Mouse (Mus musculus): ENCODE measurements at regions not wholly inside any gene's neighbourhood (a gene's known extent, or its start where the extent isn't known, plus 50 kb on each side); places are given as distances from the start of the nearest gene placed in this dataset.
"Not testable (repeated sequence)": the region's sequence is repeated elsewhere in the genome, so short reads cannot be mapped to it uniquely, and the experiment has no call there.

DNA sequence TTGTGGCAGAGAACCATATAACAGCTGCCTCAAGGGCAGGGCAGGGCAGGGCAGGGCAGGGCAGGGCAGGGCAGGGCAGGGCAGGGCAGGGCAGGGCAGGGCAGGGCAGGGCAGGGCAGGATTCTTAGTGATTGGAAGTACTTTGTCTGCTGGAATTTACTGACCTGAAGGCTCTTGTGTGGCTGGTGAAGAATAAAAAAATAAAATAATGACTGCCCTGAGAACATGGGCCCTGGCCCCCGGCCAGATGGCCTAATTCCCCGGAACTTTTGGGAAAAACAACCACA lies 169.3 kb downstream of the Qk start:
- H3K27ac ChIP-seq; DNase-seq (ENCODE audit: low spot score); H3K4me3 ChIP-seq; H3K27me3 ChIP-seq (ENCODE audit: low read depth, poor library complexity, severe bottlenecking); H3K36me3 ChIP-seq; H3K4me1 ChIP-seq; H3K9me3 ChIP-seq (replicated peaks): not testable (repeated sequence)
- 83% methylated on average over 2 of the region's 2 CpGs for WGBS

DNA sequence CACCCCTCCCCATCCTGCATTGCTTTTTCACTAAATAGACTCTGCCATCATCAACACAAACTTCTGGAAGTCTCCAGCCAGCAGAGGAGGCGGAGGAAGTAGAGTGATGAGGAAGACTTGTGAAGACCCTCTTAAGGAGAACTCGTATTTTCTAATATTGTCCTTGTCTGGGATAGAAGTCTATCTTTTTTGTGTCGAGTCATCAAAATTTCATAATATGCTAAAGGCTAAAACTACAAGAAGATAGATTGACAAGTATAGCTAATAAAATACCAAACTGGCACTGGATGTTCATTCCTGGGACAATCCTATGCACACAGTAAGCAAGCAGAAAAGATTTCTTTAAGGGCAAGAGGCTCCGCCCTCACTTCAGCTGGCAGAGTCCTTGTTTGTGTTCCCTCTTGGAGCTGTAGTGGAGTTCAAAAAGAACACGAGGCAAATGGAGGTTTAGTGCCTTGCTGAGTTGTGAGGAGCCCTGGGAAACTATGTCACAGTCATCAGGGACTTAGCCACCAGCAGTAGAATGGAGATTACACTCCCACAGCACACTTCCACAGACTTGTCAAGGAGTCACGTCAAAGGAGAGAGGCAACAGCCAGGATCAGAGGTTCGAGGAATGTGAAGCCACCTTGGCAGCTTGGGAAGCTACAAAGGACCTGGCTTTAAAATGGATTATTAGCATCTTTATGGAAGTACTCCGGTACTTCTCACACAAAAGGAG lies 169.8 kb downstream of the Qk start:
- no peaks in the 10 kb centered on the region for H3K9me3 ChIP-seq (replicated peaks)
- H3K36me3 ChIP-seq, result no peaks in the 10 kb centered on the region
- H3K27me3 ChIP-seq (ENCODE audit: low read depth, poor library complexity, severe bottlenecking), result no peaks in the 10 kb centered on the region
- no peak for DNase-seq (ENCODE audit: low spot score)
- no peak overlapping the region for H3K27ac ChIP-seq
- peaks cover 3% of the 10 kb centered on the region; the same call in 1 of the 2 replicates for H3K4me1 ChIP-seq
- H3K4me3 ChIP-seq, result no peak overlapping the region
- 72% methylated on average over 8 of the region's 8 CpGs for WGBS

DNA sequence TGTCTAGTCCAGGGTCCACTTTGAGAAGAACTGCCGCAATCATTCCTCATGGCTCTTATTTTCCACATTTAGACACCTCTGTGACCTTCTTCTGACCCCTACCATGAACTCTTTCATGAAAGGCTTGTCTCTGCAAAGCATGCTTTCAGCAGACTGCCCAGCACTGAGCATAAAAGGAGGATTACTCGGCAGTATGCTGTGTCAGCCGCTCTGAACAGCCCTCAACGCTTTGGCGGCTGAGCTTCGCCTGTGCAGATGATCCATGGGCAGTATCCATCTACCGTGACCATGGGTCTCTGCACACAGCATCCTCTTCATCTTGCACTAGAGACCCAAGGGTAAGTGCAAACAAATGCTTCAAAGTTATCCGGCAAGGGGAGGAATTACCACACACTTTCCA lies 172.5 kb downstream of the Qk start:
- no peak for DNase-seq (ENCODE audit: low spot score)
- Histone ChIP-seq H3K4me1 (peaks cover 3% of the 10 kb centered on the region; the same call in 1 of the 2 replicates), H3K4me3 (no peak overlapping the region), H3K27ac (no peak overlapping the region), H3K27me3 (ENCODE audit: low read depth, poor library complexity, severe bottlenecking) (no peaks in the 10 kb centered on the region), H3K36me3 (no peaks in the 10 kb centered on the region), H3K9me3 (replicated peaks) (no peaks in the 10 kb centered on the region; the same call in 1 of the 2 replicates)
- WGBS, result 80% methylated on average over 8 of the region's 8 CpGs

DNA sequence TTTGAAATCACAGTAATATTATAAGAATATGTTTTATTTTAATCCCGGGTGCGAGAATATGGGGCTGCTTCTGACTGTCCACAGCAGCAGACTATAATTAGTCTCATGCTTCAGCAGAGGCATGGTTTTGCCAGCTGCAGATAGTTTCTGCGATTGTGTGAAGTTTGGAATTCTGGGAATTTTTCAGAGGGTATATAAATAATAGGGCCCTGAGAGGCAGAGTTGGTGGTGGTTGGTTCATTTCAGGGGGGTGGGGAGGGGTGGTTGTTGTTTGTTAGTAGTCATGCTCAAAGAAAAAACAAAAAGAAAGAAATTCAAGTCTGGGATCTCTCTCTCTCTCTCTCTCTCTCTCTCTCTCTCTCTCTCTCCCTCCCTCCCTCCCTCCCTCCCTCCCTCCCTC lies 173.1 kb downstream of the Qk start:
- Histone ChIP-seq H3K4me1 (peaks cover 3% of the 10 kb centered on the region; the same call in 1 of the 2 replicates), H3K36me3 (no peaks in the 10 kb centered on the region), H3K9me3 (replicated peaks) (no peaks in the 10 kb centered on the region; the same call in 1 of the 2 replicates), H3K27me3 (ENCODE audit: low read depth, poor library complexity, severe bottlenecking) (no peaks in the 10 kb centered on the region), H3K27ac (no peak overlapping the region), H3K4me3 (no peak overlapping the region)
- no peak for DNase-seq (ENCODE audit: low spot score)
- WGBS, result 85% methylated on average over 3 of the region's 3 CpGs

DNA sequence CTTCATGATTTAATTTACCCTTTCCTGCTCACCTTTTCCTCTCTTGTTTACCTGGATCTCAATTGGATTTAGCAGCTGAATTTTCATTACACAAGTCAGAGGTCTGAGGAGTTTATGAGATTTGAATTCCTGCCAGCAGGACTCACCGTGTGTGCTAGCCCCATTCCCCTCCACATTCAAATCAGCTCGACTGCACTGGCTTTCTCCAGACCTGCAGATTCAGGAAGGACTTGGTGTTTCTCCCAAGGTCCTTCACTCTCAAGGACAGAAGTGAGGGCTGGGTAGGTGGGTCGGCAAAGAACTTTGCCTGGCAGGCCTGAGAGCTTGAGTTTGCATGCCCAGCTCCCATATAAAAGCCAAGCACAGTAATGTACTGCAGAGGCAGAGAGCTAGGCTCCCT lies 180.8 kb downstream of the Qk start:
- DNase-seq (ENCODE audit: low spot score), result no peak
- WGBS, result 66% methylated on average over 3 of the region's 3 CpGs
- H3K27ac ChIP-seq, result no peak overlapping the region

DNA sequence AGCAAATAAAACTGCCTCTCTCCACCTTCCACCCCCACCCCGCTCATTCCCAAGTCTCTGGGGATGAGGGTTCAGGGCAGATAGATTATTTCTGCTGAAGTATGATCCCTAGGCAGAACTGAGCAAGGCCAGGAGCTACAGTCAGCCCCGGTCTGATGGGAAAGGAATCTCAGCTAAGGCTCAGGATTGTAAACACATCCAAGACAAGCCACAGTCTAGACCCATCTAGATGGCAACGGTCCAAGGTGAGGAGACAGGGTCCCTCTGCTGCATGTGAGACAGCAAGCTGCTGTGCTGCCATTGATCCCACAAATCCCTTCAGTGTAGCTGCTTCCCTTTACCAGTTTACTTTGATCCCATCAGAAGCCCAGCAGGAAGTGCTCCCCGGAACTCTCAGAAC lies 181.3 kb downstream of the Qk start:
- no peaks in the 10 kb centered on the region for H3K36me3 ChIP-seq
- 77% methylated on average over 4 of the region's 4 CpGs for WGBS
- H3K9me3 ChIP-seq (replicated peaks), result no peaks in the 10 kb centered on the region; the same call in 1 of the 2 replicates
- no peak for DNase-seq (ENCODE audit: low spot score)
- H3K27me3 ChIP-seq (ENCODE audit: low read depth, poor library complexity, severe bottlenecking), result no peaks in the 10 kb centered on the region
- H3K4me3 ChIP-seq, result no peak overlapping the region
- no peak overlapping the region for H3K27ac ChIP-seq
- H3K4me1 ChIP-seq, result no peaks in the 10 kb centered on the region

More for the DNA sequence above, 180.8 kb downstream of the Qk start:
- no peak overlapping the region for H3K4me3 ChIP-seq
- H3K27me3 ChIP-seq (ENCODE audit: low read depth, poor library complexity, severe bottlenecking), result no peaks in the 10 kb centered on the region
- H3K9me3 ChIP-seq (replicated peaks), result no peaks in the 10 kb centered on the region; the same call in 1 of the 2 replicates
- no peaks in the 10 kb centered on the region for H3K36me3 ChIP-seq
- no peaks in the 10 kb centered on the region for H3K4me1 ChIP-seq

DNA sequence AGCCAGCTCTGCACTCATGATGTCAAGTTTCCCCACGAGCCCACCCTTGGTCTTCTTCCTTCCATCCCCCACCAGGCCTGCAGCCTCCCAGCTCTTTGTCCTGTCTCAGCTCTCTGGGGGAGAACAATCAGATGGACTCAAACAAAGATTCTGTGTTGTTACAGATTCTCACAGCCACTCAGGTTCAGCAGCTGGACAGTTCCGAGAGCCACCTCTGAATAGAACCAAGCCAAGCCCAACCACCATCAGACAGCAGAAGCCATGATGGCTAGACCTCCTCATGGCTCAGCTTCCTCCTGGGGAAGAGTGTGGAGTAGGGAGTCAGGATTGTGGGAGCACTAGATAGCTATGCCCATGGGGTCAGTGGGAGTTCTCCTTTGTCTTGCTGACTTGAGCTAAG lies 184.5 kb downstream of the Qk start:
- H3K36me3 ChIP-seq, result no peaks in the 10 kb centered on the region
- DNase-seq (ENCODE audit: low spot score), result peak; percentile 53
- no peaks in the 10 kb centered on the region for H3K27me3 ChIP-seq (ENCODE audit: low read depth, poor library complexity, severe bottlenecking)
- H3K9me3 ChIP-seq (replicated peaks), result no peaks in the 10 kb centered on the region
- WGBS, result 75% methylated on average over 2 of the region's 2 CpGs
- no peak overlapping the region for H3K27ac ChIP-seq
- H3K4me1 ChIP-seq, result no peaks in the 10 kb centered on the region
- H3K4me3 ChIP-seq, result no peak overlapping the region

DNA sequence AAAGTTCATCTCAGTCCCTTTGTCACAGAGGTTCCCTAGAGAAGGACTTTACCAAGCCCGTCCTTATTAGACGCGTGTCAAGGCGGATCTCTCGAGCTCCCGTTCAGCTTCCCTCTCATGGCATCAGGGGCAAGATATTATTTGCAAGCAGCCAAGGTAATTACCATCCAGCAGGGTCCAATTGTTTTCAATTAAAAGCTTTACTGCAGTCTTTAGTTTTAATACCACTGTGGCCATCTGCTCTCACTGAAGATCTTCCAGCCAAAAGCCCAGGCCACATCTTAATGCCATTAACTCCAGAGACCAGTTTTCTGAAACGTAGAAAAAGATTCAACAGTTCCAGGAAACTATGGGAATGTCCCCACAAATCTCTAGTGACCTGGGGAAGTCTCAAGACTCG lies 191.1 kb downstream of the Qk start:
- no peak for DNase-seq (ENCODE audit: low spot score)
- Histone ChIP-seq H3K9me3 (replicated peaks) (no peaks in the 10 kb centered on the region), H3K27me3 (ENCODE audit: low read depth, poor library complexity, severe bottlenecking) (no peaks in the 10 kb centered on the region), H3K4me1 (peaks cover 4% of the 10 kb centered on the region; the same call in 1 of the 2 replicates), H3K36me3 (no peaks in the 10 kb centered on the region), H3K27ac (no peak overlapping the region), H3K4me3 (no peak overlapping the region)
- 55% methylated on average over 8 of the region's 8 CpGs for WGBS

DNA sequence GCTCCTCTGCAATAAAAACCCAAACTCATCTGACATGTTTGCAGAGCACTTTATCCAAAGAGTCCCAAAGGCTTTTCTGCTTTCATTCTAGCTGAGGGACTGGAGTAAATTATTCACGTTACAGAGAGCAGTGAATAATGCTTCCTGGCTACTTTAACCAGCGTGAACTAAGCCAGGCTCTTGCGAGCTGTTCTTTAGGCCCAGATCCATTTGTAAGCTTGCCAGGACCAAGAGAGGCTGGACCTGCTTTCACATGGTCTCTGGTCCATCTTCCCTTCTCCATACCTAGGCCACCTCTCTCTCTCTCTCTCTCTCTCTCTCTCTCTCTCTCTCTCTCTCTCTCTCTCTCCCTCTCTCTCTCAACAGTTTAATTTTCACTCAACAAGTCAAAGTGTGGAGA lies 197.2 kb downstream of the Qk start:
- 65% methylated on average over 3 of the region's 3 CpGs for WGBS
- Histone ChIP-seq H3K27ac (no peak overlapping the region), H3K27me3 (ENCODE audit: low read depth, poor library complexity, severe bottlenecking) (no peaks in the 10 kb centered on the region), H3K36me3 (no peaks in the 10 kb centered on the region), H3K4me1 (0 out of 2 replicates have a peak, but pooled peaks cover 6% of the 10 kb centered on the region), H3K9me3 (replicated peaks) (no peaks in the 10 kb centered on the region), H3K4me3 (no peak overlapping the region)
- DNase-seq (ENCODE audit: low spot score), result no peak

DNA sequence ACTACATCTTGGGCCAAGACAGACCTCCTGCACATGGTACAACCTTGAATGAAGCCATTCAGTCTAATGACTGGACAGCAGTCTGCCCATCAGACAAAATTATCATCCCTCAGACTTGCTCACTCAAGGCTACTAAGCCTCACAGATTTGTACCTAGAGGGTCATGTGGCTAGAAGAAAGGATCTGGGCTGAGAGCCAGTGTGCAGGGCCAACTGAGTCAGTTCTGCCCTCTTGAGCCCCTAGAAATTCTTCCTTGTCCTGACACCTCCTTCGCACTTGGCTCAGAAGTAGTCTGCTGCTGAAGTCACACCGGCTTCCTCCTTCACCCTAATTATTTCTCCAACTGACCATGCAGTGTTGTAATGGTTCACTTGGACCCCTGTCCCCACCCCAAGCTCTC lies 207.5 kb downstream of the Qk start:
- 93% methylated on average over 2 of the region's 2 CpGs for WGBS

DNA sequence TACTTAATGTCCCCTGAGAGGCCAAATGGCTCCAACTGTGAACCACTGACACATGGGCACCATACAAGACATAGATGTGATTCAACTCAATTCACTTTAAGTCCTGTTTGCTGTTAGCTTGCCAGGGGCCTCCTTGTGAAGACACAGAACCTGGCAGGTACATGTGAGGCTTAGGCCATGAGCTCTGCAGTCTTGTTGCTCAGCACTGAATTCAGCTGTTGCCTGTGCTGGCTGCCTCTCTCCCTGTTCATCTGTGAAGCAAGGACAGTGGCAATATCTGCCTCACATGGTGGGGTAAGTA lies 209.3 kb downstream of the Qk start:
- H3K27ac ChIP-seq, result no peak overlapping the region
- DNase-seq (ENCODE audit: low spot score), result no peak
- H3K4me3 ChIP-seq, result no peak overlapping the region
- no peaks in the 10 kb centered on the region for H3K27me3 ChIP-seq (ENCODE audit: low read depth, poor library complexity, severe bottlenecking)
- no peaks in the 10 kb centered on the region for H3K4me1 ChIP-seq
- no peaks in the 10 kb centered on the region for H3K36me3 ChIP-seq
- H3K9me3 ChIP-seq (replicated peaks), result no peaks in the 10 kb centered on the region

More for the DNA sequence above, 207.5 kb downstream of the Qk start:
- Histone ChIP-seq H3K4me1 (no peaks in the 10 kb centered on the region), H3K4me3 (no peak overlapping the region), H3K36me3 (no peaks in the 10 kb centered on the region), H3K9me3 (replicated peaks) (no peaks in the 10 kb centered on the region), H3K27me3 (ENCODE audit: low read depth, poor library complexity, severe bottlenecking) (no peaks in the 10 kb centered on the region), H3K27ac (no peak overlapping the region)
- DNase-seq (ENCODE audit: low spot score), result no peak

DNA sequence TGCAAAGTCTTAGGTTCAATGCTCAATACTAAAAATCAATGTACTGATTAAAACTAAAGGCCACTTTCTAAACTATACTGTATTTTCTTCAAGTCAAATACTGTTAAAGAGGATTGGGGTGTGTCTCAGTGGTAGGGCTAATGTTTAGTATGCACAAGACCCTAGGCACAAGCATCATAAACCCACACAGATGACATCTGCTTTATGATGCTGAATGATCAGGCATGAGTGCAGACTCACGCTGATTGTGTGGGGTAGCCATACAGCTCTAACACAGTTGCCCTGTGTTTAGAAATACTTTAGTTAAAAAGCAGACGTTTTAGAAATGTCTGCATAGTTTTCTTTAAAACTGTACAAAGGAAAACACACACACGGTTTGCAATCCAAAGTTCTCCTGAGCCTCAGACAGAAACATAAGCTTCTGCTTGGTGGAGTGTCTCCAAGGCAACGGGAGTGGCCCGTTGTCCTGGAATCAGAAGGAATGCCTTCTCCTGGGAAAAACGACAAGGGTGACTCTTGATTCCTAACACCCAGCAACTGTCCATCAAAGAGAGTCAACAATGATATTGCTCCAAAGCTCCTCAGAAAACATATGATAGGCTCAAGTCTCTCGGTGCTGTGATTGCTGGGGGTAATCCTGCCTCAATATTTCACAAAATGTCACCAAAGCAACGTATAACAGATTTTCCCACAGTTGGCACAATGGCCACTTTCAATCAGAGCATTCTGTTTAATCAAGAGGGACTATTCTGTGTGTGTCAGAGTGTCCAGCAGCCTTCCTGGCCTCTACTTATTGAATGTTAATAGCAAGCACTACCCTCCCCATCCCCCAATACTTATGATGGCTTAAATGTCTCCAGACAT lies 209.9 kb downstream of the Qk start:
- DNase-seq (ENCODE audit: low spot score), result no peak

DNA sequence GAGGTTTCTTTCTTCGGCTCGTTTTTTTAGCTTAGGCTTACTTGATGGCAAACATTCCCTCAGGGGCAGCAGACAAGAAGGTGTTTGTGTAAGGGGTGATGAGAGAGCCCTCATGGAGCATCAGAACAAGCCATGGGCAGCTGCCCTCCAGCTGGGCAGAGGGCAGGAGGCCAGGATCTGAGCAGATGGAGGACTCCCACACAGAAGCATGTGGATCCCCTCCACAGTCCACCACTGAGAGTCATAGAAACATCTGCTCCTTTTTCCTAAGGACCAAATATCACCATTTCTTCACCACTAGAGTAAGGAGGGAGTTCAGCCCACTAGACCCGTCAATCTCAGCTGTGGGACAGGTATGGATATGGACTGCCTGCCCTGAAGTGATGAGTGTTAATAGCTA lies 214.4 kb downstream of the Qk start:
- DNase-seq (ENCODE audit: low spot score), result no peak
- H3K27ac ChIP-seq, result no peak overlapping the region
- no peaks in the 10 kb centered on the region for H3K9me3 ChIP-seq (replicated peaks)
- no peaks in the 10 kb centered on the region for H3K27me3 ChIP-seq (ENCODE audit: low read depth, poor library complexity, severe bottlenecking)
- H3K36me3 ChIP-seq, result no peaks in the 10 kb centered on the region
- 84% methylated on average over 3 of the region's 3 CpGs for WGBS
- no peaks in the 10 kb centered on the region for H3K4me1 ChIP-seq
- no peak overlapping the region for H3K4me3 ChIP-seq

More for the DNA sequence above, 209.9 kb downstream of the Qk start:
- Histone ChIP-seq H3K27me3 (ENCODE audit: low read depth, poor library complexity, severe bottlenecking) (no peaks in the 10 kb centered on the region), H3K4me3 (no peak overlapping the region), H3K9me3 (replicated peaks) (no peaks in the 10 kb centered on the region), H3K4me1 (no peaks in the 10 kb centered on the region), H3K27ac (no peak overlapping the region), H3K36me3 (no peaks in the 10 kb centered on the region)
- 78% methylated on average over 8 of the region's 8 CpGs for WGBS

Measured in limb, embryonic 10.5 days (tissue).